Mouse (Mus musculus) CD4-positive helper T cell, adult 2 months (primary cell): Measurements from ENCODE around the gene Cyth4.

Source experiments
- DNase-seq: peaks from one replicate; pipeline ENCODE4 v3.0.0-alpha.2; 2012; ENCODE audit warnings: low read depth, missing footprints, low spot score

Gene Cyth4

DNA sequence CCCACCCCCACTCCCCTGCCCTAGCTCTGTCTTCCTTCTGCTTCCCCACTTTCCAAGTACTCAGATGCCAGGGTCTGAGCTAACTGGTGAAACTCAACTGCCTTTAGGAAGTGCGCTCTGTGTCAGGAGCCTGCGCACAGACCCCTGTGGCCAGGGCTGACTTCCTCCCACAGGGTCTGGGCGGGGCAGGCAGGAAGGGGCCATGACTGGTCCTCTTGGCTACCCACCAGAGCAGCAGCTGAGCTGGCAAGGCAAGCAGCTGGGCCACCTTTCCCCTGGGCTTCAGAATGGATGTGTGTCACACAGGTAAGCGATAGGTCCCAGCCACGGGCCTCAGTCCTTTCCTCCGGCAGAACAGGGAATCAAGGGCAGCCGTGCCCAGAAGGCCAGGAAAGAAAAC, at the start of gene Cyth4:
Gene Cyth4 (plus strand): TSS at position 134 of the 400 bp plus-strand sequence.
- DNase-seq, result peak; percentile 79

DNA sequence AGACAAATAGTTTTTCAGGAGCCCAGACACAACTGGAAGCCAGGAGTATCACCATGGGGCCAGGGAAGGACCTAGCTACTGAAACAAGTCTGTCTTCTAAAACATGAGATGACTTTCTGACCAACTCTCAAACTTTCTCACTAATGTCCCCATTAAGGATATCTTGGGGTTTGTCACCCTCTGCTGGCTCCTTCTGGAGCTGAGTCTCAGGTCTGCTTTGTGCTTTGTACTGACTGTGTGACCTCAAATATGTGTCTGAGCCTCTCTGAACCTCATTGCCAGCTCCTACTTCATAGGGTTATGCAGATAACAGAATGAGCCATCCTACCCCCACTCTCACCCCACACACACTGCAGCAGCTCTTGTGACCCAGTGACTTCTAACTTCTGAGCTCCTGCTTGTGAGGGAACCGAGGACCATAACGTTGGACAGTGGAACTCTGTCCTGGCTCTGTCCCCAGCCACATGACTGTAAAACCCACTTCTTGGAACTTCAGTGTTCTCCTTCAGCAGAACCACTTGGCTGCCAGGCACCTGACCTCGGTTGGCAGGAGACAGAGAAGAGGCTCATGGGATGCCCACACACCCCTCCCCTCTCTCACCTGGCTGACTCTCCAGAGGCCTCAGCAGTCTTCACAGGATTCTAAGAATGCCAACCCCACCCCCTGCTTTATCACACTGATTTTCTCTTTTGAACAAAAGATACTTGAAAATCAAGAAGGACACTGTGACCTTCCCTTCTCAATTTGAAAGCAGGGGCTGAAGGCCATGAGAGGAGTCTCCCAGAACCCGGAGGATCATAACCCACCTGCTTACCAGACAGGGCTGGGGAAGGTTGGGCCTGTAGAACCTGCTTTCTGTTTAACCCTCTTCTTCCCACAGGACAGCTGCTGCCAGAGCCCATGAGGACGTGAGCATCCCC, 49.2 kb upstream of the Cyth4 start:
- peak; percentile 74 for DNase-seq

DNA sequence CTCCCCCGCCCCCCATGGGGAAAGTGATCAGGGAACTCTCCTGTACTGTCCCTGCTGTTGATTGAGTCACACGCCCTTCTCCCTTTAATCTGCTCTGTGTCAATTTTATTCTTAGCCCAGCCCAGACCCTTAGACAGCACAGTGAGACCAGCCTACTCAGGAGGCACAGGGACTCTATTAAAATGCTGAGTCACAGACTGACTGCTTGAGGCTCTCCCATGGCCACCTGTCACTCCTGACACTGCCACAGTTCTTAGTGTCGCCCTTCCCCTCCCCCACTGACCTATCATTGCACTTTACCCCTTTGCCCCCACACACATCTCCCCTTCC, 48.5 kb upstream of the Cyth4 start:
- no peak for DNase-seq

DNA sequence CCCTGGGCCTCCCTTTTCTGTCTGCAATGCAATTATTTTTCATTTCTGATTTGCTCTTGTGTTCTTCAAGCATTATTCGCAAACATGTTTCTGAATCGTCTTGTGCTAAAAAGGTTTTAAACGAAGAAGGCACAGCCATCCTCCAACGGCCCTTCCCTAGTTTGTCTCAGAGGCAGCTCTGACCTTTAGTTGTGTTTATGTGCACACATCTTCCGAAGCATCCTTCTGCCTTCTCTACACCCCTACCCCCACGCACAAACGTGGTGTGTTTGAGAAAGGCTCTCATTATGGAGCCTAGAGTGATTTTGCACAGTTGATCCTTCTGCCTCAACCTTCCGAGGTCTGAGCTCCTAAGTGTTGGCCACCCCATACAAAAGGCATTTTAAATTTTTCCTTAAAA, 48.1 kb upstream of the Cyth4 start:
- no peak for DNase-seq

DNA sequence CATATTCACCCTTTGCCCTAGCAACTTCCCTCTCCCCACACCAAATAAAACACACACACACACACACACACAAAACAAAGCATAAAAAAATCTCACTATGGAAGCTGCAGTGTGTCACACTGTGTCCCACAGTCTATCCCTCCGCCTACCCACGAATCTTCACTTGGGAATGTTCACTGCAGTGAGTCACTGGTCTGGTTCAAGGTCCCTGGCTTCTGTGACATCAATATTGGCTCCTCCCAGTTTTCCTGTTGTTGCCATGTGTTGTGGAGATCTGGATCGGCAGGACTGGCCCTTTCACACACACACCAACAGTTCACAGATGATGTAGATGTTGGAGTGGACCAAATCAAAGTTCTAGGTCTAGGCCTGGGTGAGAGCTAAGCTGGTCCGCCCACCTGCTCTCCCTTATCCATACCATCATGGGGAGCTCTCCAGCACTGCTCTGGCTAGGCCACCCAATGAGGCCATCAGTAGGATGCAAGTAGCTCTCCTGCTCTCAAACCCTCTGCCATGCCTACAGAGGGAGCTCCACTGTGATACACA, 47.6 kb upstream of the Cyth4 start:
- no peak for DNase-seq

DNA sequence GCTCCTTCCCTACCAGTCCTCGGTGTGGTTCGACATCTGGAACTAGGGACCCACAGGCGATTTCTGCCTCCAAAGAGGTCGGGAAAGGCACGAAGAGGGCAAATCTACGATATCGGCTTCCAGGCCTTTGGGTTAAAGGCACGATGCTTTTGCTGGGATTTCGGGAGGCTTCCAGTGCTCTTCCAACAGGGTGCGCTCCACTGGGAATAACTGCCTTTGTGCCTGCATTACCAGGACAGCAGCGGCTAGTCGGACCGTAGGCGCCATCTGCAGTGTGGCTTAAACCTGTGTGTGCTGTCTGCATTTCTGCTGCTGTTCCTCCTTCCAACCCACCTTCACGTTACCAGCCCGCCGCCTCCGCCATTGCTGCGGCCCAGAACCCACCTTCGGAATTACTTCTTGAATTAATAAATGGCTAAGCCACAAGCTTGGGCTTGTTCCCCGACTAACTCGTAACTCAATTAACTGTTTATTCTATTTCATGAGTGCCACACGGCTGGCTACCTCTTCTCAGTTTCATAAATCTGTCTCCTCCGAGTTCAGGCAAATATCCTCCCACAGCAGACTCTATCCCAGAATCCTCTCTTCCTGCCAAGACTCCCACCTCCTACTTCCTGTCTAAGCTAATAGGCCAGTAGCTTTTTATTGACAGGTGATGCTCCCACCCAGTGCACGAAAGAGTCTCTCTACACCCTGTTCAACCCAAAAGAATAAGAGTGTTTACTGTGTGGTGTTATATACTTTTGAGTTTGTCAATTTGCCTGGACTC, 42.1 kb upstream of the Cyth4 start:
- DNase-seq, result no peak

DNA sequence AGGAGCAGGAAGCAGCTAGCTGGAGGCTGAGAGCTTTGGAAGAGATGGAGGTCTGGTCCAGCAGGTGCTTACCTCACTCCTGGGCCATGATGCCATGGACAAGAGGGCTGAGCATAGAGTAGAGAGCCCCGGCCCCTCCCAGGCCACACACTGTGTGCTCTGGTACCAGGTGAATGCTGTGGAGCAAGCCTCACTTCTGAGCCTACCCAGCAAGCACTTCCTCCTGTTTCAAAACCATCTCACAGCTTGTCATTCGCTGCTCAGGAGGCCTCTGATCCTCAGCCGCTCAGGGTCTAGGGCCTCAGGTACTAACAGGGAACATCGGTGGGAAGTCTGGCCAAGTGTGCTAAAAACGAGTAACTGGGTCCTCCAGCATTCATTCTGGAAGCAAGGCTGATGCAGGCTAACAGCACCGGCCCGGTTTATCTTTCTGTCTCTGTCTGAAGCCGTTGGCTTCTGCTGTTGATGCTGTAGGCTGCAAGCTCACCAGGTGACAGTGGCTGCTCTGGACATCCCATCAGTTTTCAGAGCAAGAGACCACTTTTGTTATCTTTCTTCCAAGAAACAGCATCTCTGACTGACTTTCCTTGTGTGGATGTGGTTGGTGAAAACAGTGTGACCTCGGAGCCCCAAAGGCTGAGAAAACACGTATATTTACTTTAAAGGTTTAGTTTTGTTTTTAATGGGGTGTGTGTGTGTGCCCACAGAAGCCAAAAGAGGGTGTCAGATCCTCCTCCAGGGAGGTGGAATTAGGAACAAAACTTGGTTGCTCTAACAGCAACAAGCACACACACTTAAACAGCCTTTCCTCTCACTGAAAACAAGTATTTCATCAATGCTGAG, 38.9 kb upstream of the Cyth4 start:
- peak; percentile 69 for DNase-seq

DNA sequence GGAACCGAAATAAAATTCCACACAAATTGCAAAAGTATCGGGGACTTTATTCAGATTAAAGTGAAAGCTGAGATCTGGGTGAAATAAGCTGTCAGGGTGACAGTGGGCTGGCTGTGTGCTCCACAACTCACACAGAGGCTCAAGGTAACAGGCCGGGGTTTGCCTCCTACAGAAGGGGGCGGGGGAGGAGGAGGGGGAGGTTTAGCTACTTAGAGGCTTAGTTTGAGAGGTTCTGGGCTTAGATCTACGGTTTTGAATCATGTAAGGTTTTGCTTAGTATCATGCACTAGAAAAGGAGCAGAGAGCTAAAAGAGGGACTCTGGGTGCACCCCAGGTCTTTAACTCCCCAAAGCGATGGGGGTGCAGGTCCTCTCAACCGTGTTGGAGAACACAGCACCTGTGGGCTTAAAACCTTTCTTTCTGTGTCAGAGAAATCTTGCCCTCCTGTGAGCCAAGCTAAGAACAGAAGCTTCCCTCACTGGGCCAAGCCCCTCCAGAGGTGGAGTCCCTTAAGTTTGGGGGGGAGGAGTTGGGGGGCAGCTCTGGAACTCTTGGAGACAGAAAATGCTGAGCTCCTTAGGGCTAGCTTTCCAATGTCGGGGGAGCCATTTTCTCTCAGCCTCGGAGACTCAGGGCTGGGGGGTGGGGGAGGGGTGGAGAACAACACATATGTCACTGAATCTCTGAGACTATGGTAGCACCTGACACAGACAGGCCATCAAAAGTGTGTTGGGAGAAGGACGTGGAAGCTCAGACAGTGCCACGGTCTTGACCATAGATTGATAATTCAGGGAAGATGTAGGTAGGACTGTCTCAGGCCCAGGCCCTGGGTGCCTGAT, 37.5 kb upstream of the Cyth4 start:
- DNase-seq, result peak; percentile 72

DNA sequence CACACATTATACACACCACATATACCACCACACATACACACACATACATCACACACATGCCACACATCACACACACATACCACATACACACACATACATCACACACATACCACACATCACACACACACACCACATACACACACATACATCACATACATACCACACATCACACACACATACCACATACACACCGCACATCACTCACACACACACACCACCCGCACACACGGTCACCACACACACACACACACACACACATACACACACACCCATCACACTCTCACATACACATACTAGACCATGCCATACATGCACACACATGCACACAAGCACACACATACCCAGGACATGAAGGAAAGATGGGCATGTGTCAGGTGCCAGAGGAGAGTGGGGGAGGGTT, 33.5 kb upstream of the Cyth4 start:
- peak; percentile 54 for DNase-seq

DNA sequence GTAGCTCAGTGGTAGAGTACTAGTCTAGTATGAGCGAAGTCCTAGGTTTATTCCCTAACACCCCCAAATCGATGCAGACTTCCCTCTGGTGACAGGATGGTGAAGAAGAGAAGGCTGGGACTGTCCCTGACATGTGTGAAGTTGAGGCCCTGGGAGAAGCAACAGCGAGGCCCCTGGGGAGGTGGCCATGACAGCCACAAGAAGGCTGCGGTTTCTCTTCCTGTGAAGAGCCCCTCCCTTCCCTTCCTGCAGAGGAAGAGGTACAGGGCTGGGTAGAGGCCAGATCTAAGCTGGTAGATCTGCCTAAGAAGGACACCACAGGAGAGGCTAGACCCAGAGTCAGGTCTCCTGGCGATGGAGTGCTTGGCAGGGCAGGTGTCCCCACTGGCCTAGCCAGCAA, 32.9 kb upstream of the Cyth4 start:
- DNase-seq, result peak; percentile 90

DNA sequence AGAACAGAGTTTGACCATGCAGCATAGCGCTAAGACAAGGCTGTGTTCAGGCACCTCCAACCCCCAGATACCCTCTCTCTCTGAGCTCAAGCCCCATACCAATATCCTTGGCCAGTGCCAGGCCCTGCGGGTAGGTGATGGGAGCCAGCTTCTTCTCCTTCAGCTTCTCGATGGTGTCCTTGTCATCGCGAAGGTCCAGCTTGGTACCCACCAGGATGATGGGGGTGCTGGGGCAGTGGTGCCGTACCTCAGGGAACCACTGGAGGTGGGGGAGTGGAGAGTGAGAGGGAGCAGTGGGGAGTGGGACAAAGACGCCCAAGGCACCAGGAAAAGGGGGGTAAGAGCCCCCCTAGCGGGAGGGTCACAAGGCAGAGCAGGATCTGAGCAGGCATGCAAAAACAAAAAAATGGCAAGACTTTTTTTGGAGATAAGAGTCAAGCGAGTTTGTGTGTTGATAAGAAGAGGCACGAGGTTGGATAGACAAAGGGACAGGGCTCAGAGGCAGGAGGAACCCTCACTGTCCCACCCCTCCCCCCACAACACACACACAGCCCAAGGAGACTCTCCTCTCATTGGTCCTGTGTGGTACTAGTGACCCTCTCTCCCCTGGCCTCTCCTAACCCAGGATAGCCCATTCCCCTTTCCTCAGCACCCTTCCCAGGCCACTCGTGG, 31.9 kb upstream of the Cyth4 start:
- peak; percentile 54 for DNase-seq

DNA sequence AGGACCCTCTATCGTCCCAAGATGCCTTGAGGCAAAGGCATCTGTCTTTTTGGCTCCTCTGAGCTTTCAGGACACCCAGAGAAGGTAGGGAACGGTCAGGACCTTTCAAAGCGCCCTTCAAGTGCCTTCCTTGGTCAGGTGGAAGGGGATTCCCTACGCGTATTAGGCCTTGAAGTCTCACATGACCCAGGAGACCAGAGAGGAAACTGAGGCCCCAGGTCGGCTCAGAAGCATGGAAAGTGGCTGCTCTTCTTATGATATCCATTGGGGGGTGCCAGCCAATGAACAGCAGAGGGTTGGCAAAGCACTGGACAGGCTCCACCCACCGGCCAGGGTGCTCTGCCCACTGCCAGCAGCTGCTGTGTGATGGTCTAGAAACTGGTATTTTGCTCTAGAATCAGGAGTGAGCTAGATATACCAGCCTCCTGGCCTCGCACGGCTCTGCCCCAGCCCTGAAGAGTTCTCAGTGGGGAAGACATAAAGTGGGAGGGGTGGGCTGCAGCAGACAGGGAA, 29.2 kb upstream of the Cyth4 start:
- DNase-seq, result peak; percentile 54

DNA sequence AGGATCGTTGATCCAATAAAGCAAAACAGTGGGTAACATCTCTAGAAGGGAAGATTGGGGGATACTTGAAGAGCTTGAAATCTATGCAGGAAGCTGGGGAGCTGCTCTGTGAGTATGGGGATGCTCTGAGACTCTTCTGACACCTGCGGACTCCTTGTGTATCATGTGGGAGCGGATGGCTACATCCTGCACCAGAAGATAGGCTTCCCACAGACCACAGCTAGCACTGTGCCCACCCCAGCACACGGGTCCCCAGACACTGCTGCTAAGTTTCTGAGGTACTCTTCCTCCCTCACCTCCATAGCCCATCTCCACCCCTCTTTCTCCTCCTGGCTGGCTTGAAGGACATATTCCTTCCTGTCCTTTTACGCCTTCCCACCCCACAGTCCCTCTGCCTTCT, 26.7 kb upstream of the Cyth4 start:
- peak; percentile 44 for DNase-seq

DNA sequence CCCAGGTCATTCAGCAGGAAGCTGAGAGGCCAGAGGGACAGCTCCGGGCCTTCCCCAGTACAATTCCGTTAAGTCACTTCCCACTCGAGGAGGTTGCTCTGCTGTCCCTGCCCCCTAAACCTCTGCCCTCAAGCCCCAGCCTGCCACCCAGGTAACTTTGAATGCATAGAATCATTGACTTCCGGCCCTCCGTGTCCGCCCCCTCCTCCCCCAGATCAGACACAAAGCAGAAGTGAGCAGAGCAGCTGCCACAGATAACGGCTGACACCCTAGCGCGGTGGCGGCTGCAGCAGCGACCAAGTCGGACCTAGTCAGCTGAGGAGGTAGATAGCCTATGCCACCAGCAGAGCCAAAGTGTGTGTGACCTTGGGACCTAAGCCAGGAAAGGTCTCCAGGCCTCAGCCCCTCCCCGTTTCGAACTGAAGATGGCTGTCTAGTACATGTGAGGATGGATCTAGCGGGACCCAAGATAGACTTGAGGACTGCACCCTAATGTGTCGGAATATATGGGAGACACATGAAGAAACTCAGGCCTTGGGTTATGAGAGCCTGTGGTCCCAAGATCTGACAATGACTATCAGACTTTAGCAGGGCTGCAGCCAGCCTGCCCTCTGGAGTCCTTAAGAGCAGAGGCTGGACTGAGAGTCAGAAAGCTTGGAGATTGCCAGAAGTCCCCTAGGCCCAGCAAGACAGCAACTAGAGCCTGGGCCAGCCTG, 25.1 kb upstream of the Cyth4 start:
- DNase-seq, result peak; percentile 85

DNA sequence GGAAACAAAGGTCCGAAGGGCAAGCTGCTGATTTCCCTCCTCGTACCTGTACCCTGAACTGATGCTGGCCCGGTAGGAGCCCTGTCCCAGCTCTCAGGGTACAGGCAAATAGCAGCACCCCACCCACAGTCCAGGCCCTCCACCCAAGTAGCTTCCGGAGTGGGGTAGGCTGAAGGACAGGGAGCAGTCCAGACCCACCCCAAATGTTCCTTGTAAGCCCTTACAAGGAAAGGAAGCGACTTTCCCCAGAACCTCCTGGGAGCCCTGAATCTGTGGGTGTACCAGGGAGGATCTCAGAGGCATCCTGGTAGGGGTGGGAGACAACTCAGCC, 24.6 kb upstream of the Cyth4 start:
- DNase-seq, result no peak

DNA sequence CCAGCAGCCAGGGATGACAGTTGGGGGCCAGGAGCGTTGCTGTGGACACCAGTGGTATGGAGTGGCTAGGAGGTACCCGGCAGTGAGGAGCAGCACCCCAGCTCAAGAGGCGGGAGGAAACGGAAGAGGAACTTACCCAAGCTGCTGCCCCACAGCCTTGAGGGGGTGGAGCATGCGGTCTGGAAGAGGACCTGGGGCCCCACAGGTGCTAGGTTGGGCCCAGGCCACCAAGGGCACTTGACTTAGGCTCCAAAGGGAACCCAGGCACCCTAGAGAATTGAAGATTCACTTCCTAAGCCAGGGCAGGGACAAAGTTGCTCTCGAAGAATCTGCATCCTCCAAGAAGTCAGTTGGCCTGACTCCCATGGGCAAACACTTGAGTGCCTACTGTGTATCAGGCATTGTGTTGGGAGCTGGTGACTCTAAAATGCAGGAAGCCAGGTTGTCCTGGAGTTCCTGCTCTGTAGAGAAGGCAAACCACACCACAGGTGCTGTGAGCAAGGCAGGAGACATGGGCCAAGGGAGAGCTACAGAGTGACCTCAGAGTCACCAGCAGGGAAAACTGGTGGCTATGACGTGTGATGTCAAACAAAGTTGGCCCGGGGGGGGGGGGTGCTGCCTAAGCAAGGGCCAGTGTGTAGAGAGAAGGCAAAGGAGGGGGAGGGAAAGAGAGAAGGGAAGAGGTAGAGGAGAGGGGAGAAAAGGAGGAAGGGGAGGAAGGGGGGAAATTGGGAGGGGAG, 24.0 kb upstream of the Cyth4 start, which contains the start of gene Rac2:
Gene Rac2 (minus strand): TSS at position 126 of the 740 bp plus-strand sequence.
- peak; percentile 80 for DNase-seq

DNA sequence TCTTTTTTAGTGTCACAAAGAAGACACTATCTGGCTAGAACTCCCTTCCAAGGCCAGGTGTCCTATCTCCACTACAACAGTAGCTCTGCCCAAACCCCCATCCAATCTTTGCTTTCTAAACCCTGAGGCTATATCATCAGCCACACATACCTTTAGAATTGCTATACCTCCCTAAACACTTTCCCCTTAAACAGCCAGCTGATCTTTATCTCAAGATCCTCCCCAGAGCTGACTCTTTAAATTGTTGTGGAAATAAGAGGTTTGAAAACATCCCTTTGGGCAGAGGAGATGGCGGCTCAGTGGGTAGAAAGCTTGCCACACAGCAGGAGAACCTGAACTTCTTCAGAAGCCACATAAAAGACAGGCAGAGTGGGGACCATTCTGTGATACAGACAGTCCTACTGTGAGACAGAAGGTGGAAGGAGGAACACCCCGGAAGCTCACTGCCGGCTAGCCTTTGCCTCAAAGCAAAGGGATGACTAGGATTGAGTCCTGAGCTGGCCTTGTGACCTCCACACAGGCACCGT, 20.5 kb upstream of the Cyth4 start:
- DNase-seq, result peak; percentile 80

DNA sequence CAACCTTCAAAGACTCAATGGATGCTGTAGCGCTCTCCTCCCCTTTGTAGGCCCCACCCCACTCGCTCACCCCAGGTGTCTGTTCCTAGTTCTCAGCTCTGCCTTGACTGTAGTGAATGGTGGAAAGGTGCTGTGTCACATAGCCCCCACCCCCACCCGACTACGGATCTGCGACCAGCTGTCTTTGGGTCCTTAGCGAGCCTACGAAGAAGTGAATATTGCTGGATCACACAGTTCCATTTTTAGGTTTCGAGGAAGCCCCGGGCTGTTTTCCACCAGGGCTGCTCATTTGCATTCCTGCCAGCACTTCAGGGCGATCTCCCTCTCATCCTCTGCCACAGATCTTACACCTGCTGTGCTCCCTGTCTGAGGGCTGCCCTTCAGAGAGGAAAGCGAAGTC, 13.5 kb upstream of the Cyth4 start:
- DNase-seq, result no peak
